Mouse (Mus musculus): Measurements from ENCODE around the gene Scp2.
"Not testable (repeated sequence)": the region's sequence is repeated elsewhere in the genome, so short reads cannot be mapped to it uniquely, and the experiment has no call there.

The Scp2 gene

DNA sequence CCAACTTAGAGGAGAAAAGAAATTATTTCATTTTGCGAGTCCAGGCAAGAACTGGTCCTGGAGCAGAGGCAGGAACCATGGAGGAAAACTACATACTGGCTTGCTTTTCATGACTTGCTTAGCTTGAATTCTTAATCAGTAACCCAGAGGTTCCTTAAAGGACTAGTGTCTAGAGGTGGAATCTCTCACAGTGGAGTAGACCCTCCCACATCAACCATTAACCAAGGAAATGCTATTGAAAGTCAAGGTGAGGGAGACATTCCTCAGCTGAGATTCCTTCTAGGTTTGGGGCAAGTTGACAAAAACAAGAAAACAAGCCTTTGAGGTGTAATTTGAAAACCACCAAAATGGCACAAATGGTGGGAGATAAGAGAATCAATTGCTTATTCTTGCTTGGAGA is at the start of gene Scp2:
Gene Scp2 (minus strand): TSS at position 119 of the 400 bp plus-strand sequence.
- no peak for DNase-seq (ENCODE audit: low spot score)

DNA sequence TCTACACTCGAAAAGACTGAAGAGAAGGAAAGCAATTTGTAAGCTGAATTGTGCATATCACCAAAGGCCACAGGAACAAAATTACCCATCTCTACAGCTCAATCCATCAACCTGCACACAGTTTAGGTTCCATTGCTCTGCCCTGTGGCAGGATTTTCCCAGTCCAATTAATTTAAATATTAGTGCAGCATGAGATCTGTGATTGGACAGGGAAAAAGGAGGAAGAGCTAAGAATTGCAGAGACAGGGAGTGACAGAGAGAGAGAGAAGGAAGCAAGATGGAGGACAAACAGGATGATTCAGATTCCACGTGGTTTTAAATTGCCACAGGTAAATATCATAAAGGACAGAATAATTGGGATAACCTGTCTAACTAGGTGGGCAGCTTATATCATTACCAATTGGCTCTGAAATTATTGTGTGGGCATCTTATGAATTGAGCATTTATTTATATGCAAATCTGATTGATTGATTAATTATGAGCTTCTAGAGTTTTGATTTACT is 48.1 kb upstream of the Scp2 start:
- no peak for DNase-seq (ENCODE audit: low spot score)

DNA sequence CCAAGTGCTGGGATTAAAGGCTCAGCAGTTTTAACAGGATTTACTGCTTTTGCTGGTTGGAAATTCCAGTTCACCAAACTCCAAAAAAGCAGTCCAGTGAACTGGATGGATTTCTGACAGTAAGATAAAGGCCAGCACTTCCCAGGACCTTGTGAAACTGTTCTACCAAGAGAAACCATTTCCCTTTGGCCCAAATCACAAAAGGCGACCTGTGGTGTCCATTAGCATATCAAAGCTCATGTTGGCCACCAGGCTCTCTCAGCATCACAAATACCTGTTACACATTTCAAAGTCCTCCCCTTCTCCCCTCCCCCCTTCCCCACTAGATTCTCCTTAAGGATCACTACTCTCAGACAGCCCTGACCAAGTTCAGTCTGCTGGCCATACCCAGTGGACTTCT is 37.5 kb upstream of the Scp2 start:
- no peak for DNase-seq (ENCODE audit: low spot score)

DNA sequence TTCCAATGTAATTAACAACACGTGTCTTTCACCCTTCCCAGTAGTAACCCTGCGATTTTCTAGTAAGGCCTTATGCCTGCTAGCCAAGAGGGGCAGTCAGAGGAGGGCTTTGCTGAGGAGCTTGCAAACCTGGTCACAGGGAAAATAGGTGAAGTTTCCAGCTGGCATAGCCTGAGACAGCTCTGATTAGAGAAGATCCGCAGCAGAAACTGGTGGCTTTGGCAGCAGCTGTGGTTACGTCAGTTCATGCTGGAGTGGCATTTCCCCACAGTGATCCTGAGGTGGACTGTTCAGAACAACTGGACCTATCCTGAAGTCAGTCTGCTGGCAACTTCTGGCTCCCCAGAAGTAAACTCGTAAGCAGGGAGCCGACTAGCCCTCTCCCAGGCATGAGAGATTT is 23.3 kb upstream of the Scp2 start:
- DNase-seq (ENCODE audit: low spot score) = no peak

DNA sequence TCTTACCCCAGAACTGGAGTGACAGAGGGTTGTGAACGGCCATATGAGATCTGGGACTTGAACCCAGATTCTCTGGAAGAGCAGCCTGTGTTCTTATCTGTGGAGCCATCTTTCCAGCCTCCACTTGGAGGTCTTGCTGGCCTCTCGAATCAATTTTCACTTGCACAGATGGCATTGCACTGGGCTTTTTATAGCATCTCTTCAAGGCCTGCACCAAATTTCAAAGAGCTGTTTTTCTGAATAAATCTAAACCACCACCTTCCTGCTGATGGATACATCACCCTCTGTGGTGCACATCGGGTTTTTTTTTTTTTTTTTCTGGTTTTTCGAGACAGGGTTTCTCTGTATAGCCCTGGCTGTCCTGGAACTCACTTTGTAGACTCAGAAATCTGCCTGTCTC is 22.1 kb upstream of the Scp2 start:
- DNase-seq (ENCODE audit: low spot score) = no peak

DNA sequence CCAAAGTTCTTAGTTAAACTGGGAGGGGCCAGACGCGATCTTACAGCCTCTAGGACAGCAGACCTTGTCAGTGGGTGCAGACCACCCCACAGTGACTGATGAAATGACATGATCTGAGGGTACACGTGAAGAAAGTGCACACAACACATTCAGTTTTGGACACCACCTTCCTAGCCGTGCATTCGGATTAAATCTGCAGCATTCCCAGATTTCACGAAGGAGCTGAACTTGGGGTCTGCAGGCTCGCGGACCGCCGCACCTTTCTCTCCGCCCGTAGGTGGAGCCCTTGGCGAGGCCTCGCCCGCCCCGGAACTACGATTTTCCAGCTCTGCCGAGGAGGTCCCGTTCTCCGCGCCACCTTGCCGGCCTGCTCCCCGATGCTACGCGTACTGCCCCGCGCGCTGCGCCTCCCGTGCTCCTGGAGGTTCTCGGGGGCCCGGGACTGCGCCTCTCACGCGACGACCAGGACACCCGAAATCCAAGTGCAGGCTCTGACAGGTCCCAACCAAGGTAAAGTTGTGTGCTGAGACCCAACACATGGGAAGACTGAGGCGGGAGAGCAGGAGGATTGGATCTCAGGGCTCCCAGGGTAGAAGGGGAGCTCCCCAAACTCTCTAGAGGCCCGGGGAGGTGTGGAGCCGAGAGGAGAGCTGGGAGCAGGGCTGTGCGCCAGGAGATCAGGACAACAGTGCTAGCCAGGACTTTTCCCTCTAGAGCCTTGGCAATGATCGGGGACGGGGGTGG is 20.5 kb upstream of the Scp2 start, which contains the start of gene Echdc2:
Gene Echdc2 (plus strand): TSS at position 286 of the 744 bp plus-strand sequence.
- DNase-seq (ENCODE audit: low spot score) = peak; percentile 43

DNA sequence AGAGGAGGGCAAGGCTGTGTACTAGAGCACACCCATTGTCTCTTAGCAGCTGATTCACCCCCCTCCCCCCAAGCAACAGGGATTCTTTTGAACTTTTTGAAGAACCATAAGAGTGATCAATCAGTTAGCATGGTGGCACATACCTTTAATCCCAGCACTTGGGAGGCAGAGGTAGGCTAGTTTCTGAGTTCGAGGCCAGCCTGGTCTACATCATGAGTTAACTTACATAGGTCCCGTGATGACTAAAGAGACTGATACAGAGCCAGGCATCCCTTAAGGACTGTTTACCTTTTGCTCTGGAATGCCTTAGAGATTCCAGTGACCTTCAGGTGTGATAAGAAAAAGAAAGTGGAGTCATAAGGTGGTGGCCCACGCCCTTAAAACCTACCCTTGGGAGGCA is 18.5 kb upstream of the Scp2 start:
- DNase-seq (ENCODE audit: low spot score) = no peak

DNA sequence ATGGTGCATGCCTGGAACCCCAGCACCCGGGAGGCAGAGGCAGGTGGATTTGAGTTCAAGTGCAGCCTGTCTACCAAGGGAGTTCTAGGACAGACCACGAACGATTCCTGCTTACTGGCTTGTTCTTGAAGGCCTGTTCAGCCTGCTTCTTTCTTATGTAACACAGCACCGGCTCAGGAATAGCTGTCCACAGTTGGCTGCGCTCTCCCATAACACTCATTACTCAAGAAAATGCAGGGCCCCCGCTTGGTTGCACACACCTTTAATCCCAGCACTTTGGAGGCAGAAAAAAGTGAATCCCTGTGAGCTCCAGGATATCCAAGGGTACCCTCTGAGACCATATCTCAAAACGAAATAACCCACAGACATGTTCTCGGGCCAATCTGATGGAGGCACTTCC is 17.1 kb upstream of the Scp2 start:
- DNase-seq (ENCODE audit: low spot score) = no peak

DNA sequence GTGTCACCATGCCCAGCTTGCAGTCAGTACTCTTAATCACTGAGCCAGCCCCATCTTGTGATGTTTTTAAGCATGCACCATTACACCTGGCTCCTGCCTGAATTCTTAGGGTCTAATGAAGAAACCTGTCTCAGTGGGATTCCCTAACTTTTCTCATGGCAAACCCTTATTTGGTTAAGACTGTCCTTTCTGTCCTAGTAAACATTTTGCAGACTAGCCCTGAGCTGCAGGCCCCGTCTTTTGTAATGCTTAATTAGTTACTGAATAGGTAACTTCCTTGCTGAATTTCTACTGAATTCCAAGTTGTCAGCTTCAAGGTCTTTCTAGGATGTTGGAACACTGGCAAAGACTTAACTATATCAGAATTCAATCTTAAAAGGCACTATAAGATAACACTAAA is 10.3 kb upstream of the Scp2 start:
- DNase-seq (ENCODE audit: low spot score) = not testable (repeated sequence)

DNA sequence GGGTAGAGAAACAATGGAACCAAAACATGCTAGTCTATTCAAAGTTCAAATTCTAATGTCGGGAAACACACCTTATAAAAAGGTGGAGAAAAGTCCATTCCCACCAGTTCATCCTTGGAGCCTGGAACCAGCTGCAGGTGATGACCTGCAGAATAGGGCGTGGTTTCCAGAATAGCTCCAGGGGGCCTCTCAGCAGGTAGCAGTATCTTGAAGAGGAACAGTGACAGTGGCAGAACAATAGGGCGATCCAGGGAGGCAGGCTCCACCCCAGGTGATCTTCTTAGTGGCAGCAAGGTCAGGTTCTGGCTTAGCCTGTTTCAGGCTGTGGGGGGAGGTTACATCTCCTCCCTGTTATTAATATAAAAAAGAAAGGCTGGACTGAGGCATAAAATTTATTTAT is 756 bp upstream of the Scp2 start:
- not testable (repeated sequence) for DNase-seq (ENCODE audit: low spot score)

DNA sequence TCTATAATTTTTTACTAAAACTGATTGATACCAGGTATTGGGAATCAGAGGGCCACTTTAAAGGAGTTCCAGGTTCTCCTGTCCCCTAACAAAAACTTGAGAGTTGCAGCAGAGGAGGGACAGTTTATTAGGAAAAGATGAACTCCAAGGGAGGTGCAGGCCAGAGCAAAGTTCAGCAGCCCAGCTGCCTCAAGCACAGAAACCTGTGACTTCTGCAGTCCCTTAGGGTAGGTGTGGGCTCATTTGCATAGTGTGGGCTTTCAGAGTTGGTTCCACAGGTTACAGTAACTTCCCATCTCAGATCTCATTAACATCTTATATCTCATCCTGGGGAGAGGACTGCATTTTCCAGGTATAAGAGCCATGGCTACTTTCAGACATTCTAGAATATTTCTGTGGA is 1.0 kb downstream of the Scp2 start:
- DNase-seq (ENCODE audit: low spot score) = no peak

DNA sequence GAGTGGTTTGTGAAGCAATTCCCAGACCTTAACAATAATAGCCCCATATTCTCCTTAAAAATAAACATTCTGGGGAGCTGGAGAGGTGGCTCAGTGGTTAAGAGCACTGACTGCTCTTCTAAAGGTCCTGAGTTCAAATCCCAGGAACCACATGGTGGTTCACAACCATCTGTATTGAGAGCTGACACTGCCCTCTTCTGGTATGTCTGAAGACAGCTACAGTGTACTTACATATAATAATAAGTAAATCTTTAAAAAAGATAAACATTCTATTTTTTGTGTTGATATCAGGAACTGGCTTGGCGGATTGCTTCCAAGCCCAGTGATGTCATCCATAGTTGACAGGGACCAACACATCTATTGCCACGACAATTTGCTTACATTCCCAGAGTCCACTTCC is 1.6 kb downstream of the Scp2 start:
- not testable (repeated sequence) for DNase-seq (ENCODE audit: low spot score)

DNA sequence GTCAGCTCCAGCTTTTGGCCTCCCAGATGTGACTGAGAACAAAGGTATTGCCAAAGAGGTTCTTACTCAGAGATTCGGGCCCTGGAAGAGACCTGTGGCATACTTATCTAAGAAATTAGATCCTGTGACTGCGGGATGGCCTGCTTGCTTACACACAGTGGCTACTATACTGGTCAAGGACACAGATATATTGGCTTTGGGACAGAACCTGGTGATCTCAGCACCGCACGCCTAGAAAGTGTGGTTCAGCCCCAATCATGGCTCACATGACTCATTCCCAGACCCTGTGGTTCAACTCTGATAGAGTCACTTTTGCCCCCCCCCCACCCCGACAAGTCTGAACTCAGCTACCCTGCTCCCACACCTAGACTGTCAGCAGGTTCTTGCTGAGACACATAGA is 7.9 kb downstream of the Scp2 start:
- no peak for DNase-seq (ENCODE audit: low spot score)

DNA sequence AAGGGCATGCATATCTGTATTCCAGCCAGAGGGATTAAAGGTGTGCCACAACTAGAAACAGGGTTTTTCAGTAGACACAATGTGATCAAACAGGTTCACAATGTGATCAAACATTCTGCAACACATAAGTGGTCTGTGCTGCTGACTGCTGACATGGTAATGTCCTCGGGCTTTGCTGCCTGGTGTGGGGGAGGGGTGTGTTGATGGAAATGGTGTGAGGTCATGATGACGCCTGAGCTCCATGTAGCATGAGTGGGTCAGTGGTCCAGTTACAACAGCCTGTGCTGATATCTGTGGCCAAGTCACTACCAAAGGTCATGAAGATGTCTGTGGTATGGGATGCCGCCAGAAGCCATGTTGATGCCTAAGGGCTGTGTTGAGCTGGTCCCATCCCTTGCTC is 14.3 kb downstream of the Scp2 start:
- no peak for DNase-seq (ENCODE audit: low spot score)

DNA sequence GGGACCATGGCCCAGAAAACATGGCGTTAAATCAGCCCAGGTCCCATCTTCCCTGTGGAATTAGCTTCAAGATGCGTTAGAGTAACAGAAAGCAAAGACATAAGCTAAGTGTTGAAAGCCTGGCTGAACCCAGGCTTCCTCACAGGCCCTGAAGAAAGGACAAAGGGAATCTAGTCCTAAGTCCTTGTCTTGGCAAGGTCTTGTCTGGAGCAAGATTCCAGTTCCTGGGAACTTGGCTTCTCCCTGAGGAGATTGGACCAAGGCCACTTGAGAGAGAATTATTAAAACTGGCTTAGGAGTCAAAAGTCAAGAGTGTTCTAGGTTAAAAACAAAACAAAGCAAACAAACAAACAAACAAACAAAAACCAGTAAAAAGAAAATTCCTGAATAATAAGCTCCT is 16.5 kb downstream of the Scp2 start:
- DNase-seq (ENCODE audit: low spot score) = no peak

DNA sequence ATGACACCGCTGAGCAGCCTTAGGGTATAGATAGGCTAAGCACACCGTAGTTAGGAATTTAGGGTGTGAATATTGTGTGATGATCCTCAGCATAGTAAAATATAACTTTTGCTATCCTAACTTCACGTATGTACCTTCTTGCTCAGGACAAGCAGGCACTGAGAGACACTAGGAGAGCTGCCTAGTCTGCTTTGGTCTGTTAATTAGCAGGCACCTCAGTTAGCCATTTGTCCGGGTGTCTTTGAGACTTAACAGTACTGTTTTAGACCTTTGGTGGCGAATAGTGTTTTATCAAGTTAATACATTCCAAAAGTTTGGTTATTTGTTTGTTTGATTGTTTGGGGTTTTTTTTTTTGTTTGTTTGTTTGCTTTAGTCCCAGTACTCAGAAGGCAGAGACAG is 17.3 kb downstream of the Scp2 start:
- DNase-seq (ENCODE audit: low spot score) = no peak

DNA sequence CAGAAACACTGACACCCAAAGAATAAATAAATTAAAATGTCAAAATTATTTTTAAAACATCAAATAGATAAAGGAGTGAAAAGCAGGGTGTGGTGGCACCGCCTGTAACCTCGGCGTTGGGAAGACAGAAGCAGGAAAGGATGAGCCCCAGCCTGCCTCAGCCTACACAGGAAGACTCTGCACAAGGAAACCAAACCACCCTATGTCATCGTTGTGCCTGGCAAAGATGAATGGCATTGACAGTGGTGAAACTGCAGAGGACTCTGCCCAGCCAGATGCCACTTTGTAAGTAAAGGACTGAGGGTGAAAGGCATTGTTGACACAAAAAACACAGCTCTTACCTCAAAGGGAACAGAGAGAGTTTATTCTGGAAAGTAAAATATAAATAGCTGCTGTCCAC is 18.5 kb downstream of the Scp2 start:
- DNase-seq (ENCODE audit: low spot score) = no peak

DNA sequence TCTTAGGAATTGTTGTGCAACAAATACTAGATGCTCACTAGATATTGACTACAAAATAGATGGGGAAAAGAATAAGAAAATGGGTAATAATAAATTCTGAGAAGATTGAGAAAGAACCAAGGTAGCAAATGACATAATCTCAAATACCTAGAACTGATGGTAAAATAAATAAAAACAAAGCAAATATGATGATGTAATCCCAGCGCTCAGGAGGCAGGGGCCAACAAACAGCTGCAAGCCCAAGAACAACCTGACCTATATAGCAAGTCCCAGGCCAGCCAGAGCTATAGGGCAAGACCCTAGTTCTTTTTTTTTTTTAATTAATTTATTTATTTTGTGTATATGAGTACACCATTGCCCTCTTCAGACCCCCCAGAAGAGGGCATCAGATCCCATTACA is 20.7 kb downstream of the Scp2 start:
- DNase-seq (ENCODE audit: low spot score) = no peak

DNA sequence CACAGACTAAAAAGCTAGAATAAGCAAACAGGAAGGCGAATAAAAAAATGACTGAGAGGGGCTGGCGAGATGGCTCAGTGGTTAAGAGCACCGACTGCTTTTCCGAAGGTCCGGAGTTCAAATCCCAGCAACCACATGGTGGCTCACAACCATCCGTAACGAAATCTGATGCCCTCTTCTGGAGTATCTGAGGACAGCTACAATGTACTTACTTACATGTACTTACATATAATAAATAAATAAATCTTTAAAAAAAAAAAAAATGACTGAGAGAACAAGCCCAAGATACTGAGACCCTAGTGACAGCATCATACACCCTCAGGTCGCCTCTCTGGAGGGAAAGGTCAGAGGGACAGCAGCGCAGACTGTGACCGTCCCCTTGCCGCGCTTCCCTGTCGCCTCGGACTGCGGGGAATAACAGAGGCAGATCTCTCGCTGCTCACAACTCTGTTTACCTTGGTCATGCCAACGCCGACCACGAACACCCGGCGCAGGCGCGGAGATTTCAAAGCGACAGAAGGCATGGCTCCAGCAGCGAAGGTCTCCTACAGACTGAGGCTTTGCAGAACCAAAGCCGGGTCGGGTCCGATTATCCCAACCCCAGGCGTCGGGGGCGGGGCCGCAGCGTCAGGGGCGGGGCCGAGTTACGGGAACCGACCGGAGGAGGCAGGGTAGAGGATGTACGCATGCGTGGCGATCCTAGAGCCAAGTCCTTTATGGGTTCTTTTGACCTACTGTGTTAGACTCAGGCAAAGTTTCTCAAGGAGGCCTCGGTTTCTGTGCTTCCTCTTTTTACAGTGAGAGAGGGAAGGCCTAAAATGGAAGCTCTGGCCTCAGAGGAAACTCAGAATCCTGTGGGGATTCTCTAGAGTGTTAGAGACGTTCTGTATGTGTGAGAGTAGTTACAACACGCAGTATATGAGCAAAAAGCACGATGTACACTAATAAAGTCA is 26.6 kb downstream of the Scp2 start:
- peak; percentile 95 for DNase-seq (ENCODE audit: low spot score)

DNA sequence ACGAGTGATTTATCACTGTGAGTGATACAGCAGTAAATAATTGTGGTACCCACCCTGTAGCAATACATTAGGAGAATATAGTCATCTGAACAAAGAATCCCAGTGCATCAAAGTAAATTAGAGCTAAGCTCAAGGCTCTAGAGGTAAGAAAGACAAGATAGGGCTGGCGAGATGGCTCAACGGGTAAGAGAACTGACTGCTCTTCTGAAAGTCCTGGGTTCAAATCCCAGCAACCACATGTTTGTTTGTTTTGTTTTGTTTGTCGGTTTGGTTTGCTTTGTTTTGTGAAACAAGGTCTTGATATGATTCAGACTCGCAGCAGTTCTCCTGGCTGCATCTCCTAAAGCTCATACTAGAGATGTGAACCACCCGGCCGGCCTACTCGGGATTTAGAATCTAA is 27.3 kb downstream of the Scp2 start:
- DNase-seq (ENCODE audit: low spot score) = no peak

DNA sequence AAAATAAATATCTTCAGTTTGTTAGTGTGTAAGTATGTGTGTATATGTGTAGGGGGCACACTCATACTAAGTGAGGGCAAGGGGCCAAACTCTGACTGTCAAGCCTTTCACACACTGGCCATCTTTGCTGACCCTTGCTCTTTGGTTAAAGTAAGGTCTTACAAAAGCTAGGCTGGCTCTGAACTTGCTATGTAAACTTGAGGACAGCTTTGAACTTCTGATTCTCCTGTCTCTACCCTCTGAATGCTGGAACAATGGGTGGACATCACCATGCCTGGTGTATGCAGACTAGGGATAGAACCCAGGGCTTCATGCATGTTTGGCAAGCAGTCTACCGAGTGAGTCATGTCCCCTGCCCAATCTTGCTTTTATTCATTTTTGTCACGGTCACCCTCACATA is 28.3 kb downstream of the Scp2 start:
- DNase-seq (ENCODE audit: low spot score) = no peak

DNA sequence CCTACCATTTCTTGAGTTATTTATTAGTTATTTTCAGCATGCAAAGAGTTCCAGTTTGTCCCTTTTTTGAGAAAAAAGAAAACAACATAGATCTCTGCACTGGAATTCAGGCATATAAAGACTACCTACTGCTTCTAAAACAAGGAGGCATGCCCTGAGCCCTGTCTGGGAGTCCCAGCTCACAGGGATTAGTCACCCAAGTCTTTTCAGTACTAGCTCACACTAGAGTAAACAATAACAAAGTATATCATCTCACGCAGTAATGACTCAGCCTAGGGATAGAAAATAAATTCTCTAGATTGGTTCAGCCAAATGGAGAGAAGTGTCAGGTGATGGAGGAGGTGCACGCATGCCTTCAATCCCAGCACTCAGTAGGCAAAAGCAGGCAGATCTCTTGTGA is 34.1 kb downstream of the Scp2 start:
- no peak for DNase-seq (ENCODE audit: low spot score)

DNA sequence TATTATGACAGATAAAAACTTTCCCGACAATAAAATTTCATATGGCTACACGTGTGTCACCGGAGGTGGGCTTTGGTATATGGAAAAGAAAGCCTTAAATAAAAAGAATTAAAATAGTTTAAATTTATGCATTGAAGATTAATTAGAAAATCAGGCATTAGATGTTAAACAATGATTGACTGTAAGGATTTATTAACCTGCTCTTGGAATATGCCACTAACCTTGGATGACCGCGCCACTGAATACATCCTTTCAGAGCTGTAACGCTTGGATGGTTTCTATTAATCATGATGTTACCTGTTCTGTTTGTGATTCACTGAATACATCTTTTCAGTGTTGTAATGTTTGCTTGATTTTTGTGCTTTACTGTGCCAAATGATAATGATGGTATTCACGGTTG is 35.1 kb downstream of the Scp2 start:
- DNase-seq (ENCODE audit: low spot score) = no peak

Measured in urinary bladder, postnatal 14 days (tissue).